Mouse (Mus musculus) cerebellum, adult 2 months (tissue): ENCODE results near the gene Gps1. TPM values are rescaled to one million over a fixed set of nuclear protein-coding genes. Genes with fewer than 3 reads are reported as not detected.
"Not testable (repeated sequence)": the region's sequence is repeated elsewhere in the genome, so short reads cannot be mapped to it uniquely, and the experiment has no call there.

Experiments
- DNase-seq, 2 experiments: peaks; one replicate each; pipeline ENCODE4 v3.0.0; 2021
- H3K27ac ChIP-seq: fragments of 200-500 bp; 2 replicates; pipeline ENCODE4 v1.5.1; 2012; ENCODE audit warnings: low read length, control low read depth, inconsistent platforms; ENCODE audit not compliant: insufficient read depth
- H3K27me3 ChIP-seq: fragments of 200-500 bp; 2 replicates; pipeline ENCODE4 v1.6.1; 2012; ENCODE audit warnings: inconsistent platforms, mild to moderate bottlenecking, low read length, moderate library complexity; ENCODE audit not compliant: control insufficient read depth, insufficient read depth
- H3K4me1 ChIP-seq: fragments of 200-500 bp; 2 replicates; pipeline ENCODE4 v1.6.1; 2011; ENCODE audit warnings: low read length; ENCODE audit not compliant: control insufficient read depth, insufficient read depth
- H3K4me3 ChIP-seq: fragments of 200-500 bp; replicated peaks from 2 replicates; pipeline ENCODE3; 2011; ENCODE audit warnings: mild to moderate bottlenecking, low read depth, low read length, control low read depth; ENCODE audit not compliant: insufficient read depth
- CTCF ChIP-seq: fragments of 200-500 bp; IDR thresholded peaks from 2 replicates; pipeline ENCODE4 v1.5.1; 2011; ENCODE audit warnings: low read depth, mild to moderate bottlenecking, control low read depth, low read length, moderate library complexity, borderline replicate concordance; ENCODE audit not compliant: insufficient read depth
- POLR2A ChIP-seq: fragments of 200-500 bp; IDR thresholded peaks from 2 replicates; pipeline ENCODE4 v1.6.1; 2011; ENCODE audit warnings: low read length, control low read depth, borderline replicate concordance; ENCODE audit not compliant: insufficient read depth
- WGBS: fragments of 180-500 bp; shearing (Covaris S2); methylation state at CpG from one replicate; pipeline ENCODE4 v1.1.7; 2018; 5-methylcytosine and 5-hydroxymethylcytosine counted together
- polyA plus RNA-seq: library from polyadenylated mRNA; depleted of rRNA; stranded (reverse); fragments of >200 nt; gene quantifications from 2 replicates; pipeline ENCODE4 v1.2.3, GENCODE M21; 2012

Gene Gps1
- polyA plus RNA-seq, 1 experiment = 238 TPM

GRCm38 (mm10) chr11:120761811-120762671 lies 22.0 kb upstream of the Gps1 start:
- WGBS = 71% methylated on average over 14 of the region's 14 CpGs
- Histone ChIP-seq H3K4me1 (no peaks in the 10 kb centered on the region), H3K4me3 (no peak overlapping the region), H3K27ac (no peak overlapping the region), H3K27me3 (no peaks in the 10 kb centered on the region)
- no peak for DNase-seq
- no peak for TF ChIP-seq CTCF
- no peak for TF ChIP-seq POLR2A

- H3K27me3 ChIP-seq, H3K27ac ChIP-seq, H3K4me1 ChIP-seq, H3K4me3 ChIP-seq, DNase-seq: not testable (repeated sequence)
- 13% methylated on average over 14 of the region's 14 CpGs for WGBS
Measured at GRCm38 (mm10) chr11:120762672-120763041, 21.4 kb upstream of the Gps1 start, which contains the start of gene Hmga1b. Hmga1b (plus strand) TSS chr11:120762794.

- not testable (repeated sequence) for H3K27ac ChIP-seq, H3K27me3 ChIP-seq, H3K4me1 ChIP-seq, DNase-seq, H3K4me3 ChIP-seq
- WGBS = 15% methylated on average over 9 of the region's 23 CpGs
Measured at GRCm38 (mm10) chr11:120763121-120763999, 20.7 kb upstream of the Gps1 start.

DNA sequence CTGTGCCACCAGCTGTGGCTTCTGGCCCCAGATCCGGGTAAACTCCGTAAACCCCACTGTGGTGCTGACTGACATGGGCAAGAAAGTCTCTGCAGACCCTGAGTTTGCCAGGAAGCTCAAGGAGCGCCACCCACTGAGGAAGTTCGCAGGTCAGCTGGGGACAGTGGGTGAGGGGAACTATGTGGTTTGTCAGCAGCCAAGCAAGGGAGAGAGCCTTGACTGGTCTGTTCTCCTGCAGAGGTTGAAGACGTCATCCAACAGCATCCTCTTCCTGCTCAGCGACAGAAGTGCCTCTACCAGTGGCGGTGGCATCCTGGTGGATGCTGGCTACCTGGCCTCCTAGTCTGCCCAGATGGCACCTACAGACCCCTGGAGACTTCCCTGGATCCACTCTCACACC lies 17.0 kb upstream of the Gps1 start:
- H3K27me3 ChIP-seq, H3K4me1 ChIP-seq, H3K27ac ChIP-seq, H3K4me3 ChIP-seq, DNase-seq: not testable (repeated sequence)
- 78% methylated on average over 4 of the region's 7 CpGs for WGBS

DNA sequence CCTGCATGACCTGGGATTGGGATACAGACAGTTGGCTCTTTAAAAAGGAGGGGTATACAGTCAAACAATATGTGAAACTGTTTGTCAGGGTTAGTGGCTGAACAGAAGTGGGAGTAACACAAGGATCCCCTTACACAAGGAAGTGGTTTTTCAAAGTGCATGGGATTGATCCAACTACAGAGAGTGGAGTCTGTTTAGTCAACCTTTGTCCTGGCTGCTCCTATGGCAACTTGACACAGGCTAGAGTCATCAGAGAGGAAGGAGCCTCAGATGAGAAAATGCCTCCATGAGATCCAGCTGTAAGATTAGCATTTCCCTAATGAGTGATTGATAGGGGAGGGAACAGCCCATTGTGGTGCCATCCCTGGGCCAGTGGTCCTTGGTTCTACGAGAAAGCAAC lies 15.9 kb upstream of the Gps1 start:
- Histone ChIP-seq H3K27me3 (no peaks in the 10 kb centered on the region), H3K4me1 (no peaks in the 10 kb centered on the region), H3K27ac (no peak overlapping the region), H3K4me3 (no peak overlapping the region)
- no peak for DNase-seq
- WGBS = 63% methylated on average over 1 of the region's 1 CpGs
- TF ChIP-seq POLR2A (no peak), CTCF (no peak)

GRCm38 (mm10) chr11:120772749-120773148 lies 11.3 kb upstream of the Gps1 start:
- H3K27me3 ChIP-seq = no peaks in the 10 kb centered on the region
- DNase-seq = no peak
- 76% methylated on average over 3 of the region's 3 CpGs for WGBS
- no peaks in the 10 kb centered on the region for H3K4me1 ChIP-seq
- H3K27ac ChIP-seq = no peak overlapping the region
- TF ChIP-seq CTCF (no peak), POLR2A (no peak)
- no peak overlapping the region for H3K4me3 ChIP-seq

DNA sequence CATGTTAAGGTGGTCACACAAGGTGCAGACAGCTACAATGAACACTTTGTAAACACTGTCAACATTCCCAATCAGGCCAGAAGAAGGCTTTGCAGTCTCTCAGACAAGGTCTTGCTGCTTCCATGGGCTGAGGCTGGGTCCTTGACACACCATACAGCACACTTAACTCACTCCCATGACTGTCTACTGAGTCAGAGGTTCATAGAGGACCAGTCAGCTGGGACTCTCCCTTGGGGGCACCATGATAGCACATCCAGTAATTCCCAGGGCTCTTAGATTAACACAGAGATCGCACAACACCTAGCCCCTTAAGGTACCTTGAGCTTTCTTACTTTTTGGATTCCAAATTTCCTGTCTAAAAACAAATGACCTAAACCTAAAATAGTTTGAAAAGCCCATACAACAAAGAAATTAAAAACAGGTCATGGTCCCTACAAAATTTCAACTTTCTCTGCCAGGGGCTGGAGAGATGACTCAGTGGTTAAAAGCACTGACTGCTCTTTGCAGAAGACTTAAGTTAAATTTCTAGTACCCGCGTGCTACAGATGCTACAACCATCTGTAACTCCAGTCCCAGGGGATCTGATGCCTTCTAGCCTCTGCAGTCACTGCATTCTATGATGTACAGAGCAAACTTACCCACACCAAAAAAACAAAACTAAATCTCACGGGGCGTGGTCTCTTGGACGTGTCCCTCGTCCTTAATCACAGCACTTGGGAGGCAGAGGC lies 10.4 kb upstream of the Gps1 start:
- no peaks in the 10 kb centered on the region for H3K27me3 ChIP-seq
- TF ChIP-seq CTCF (no peak), POLR2A (no peak)
- no peak overlapping the region for H3K27ac ChIP-seq
- H3K4me3 ChIP-seq = no peak overlapping the region
- DNase-seq = no peak
- 75% methylated on average over 7 of the region's 7 CpGs for WGBS
- H3K4me1 ChIP-seq = no peaks in the 10 kb centered on the region
